Mouse (Mus musculus): ENCODE measurements around the gene Thnsl1. TPM values are rescaled to one million over a fixed set of nuclear protein-coding genes. Genes with fewer than 3 reads are reported as not detected.
A peak's percentile ranks its signal among the peaks of the same experiment; 100 is the strongest.

Gene Thnsl1
- polyA plus RNA-seq (2015; fragmentation: Nextera tagmentation; extraction: Ambion mirVana): 6.6 and 7.3 TPM in 2 replicates

GRCm38 (mm10) chr2:21204912-21205830 is at the start of gene Thnsl1, which contains the start of gene Enkur:
TSS of gene Thnsl1 (plus strand) at chr2:21205724.
TSS of gene Enkur (minus strand) at chr2:21205365.
- Histone ChIP-seq H3K4me3 (ENCODE audit: low read depth, low read length) (peak within 1 kb of the TSS; percentile 64), H3K4me2 (replicated peaks; ENCODE audit: low read depth) (peak within 1 kb of the TSS; percentile 68), H3K36me3 (ENCODE audit: control insufficient read depth, insufficient read depth, low read length) (no peaks in the 10 kb centered on the region), H3K4me1 (replicated peaks; ENCODE audit: control insufficient read depth, insufficient read depth) (0 out of 2 replicates have a peak, but pooled peaks cover 2% of the 10 kb centered on the region), H3K27ac (replicated peaks) (peak within 1 kb of the TSS; percentile 78), H3K9ac (ENCODE audit: low read length) (peak within 1 kb of the TSS; percentile 63), H3K9me3 (ENCODE audit: control insufficient read depth, low read length) (no peaks in the 10 kb centered on the region), H3K27me3 (ENCODE audit: control insufficient read depth, insufficient read depth, low read length) (no peaks in the 10 kb centered on the region)
- WGBS: under 1% methylated on average over 43 of the region's 43 CpGs
- ATAC-seq (ENCODE audit: low FRiP score, low TSS enrichment): peak; percentile 99
- peak; percentile 100 for DNase-seq (ENCODE audit: low spot score)
- TF ChIP-seq EP300 (optimal IDR thresholded peaks at IDR 0.05) (no peak), CTCF (IDR thresholded peaks at IDR 0.05; ENCODE audit: low read depth) (no peak)

DNA sequence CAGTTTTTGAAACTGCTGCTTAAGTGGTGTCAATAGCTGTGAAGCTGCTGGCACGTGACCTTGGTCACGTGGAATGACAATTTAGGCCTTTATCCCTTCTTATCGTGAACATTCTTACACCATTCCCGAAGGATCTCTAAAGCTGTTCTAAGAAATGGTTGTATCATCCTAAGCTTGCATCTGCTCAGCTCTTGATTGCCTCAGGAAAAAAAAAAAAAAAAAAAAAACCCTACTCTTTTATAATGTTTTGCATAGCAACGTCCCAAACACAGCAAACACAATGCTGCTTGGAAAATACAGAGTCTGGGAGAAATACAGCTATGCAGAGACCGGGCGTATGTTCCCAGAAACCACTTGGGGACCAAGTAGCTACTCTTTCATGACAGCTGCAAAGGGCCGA is 41.2 kb upstream of the Thnsl1 start:
- WGBS: 74% methylated on average over 8 of the region's 8 CpGs
- Histone ChIP-seq H3K27me3 (ENCODE audit: control insufficient read depth, insufficient read depth, low read length) (no peaks in the 10 kb centered on the region), H3K4me1 (replicated peaks; ENCODE audit: control insufficient read depth, insufficient read depth) (no peaks in the 10 kb centered on the region), H3K9ac (ENCODE audit: low read length) (no peak overlapping the region), H3K4me2 (replicated peaks; ENCODE audit: low read depth) (no peak overlapping the region), H3K27ac (replicated peaks) (no peak overlapping the region), H3K9me3 (ENCODE audit: control insufficient read depth, low read length) (no peaks in the 10 kb centered on the region), H3K4me3 (ENCODE audit: low read depth, low read length) (no peak overlapping the region), H3K36me3 (ENCODE audit: control insufficient read depth, insufficient read depth, low read length) (no peaks in the 10 kb centered on the region)
- TF ChIP-seq EP300 (optimal IDR thresholded peaks at IDR 0.05): no peak
- TF ChIP-seq CTCF (IDR thresholded peaks at IDR 0.05; ENCODE audit: low read depth): no peak
- no peak for DNase-seq (ENCODE audit: low spot score)
- no peak for ATAC-seq (ENCODE audit: low FRiP score, low TSS enrichment)

DNA sequence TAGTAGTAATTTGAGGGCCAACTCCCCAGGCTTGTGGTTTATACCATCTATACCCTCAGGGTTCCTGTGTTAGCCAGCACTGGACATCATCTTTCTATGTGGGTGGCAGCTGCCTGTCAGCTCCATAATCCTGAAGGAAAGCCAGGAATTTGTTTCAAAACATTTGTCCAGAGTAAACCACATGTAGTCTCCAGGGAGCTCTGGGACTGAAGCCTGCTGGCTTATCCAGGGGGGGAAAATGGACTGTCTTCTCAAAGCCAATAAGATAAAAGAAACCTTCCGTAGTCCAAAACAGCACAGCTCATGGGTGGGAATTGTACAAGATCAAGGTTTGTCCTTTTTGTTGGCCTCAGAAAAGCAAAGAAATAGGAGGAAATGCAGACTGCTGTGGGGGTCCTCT is 37.6 kb upstream of the Thnsl1 start:
- Histone ChIP-seq H3K4me1 (replicated peaks; ENCODE audit: control insufficient read depth, insufficient read depth) (no peaks in the 10 kb centered on the region), H3K9me3 (ENCODE audit: control insufficient read depth, low read length) (no peaks in the 10 kb centered on the region), H3K27me3 (ENCODE audit: control insufficient read depth, insufficient read depth, low read length) (no peaks in the 10 kb centered on the region), H3K36me3 (ENCODE audit: control insufficient read depth, insufficient read depth, low read length) (no peaks in the 10 kb centered on the region), H3K4me2 (replicated peaks; ENCODE audit: low read depth) (no peak overlapping the region), H3K9ac (ENCODE audit: low read length) (no peak overlapping the region), H3K4me3 (ENCODE audit: low read depth, low read length) (no peak overlapping the region), H3K27ac (replicated peaks) (no peak overlapping the region)
- no peak for ATAC-seq (ENCODE audit: low FRiP score, low TSS enrichment)
- TF ChIP-seq CTCF (IDR thresholded peaks at IDR 0.05; ENCODE audit: low read depth) (no peak), EP300 (optimal IDR thresholded peaks at IDR 0.05) (no peak)
- no peak for DNase-seq (ENCODE audit: low spot score)
- WGBS: 68% methylated on average over 1 of the region's 1 CpGs

DNA sequence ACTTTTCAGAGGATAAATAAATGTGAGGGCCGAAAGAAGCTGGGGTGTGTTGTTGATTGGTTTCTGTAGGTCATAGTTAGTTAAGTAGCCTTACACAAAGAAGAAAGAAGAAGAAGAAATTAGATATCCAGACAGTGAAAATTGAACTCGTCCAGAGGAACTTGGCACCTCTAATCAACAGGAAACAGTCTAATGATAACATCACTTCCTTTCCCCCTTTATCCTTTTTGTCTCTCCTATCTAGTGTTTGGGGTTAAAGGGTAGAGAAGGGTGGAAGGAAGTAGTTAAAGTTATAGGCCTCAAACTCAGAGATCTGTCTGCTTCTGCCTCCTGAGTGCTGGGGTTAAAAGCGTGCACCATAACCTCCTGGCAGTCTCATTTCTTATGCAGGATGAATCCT is 32.7 kb upstream of the Thnsl1 start:
- Histone ChIP-seq H3K4me1 (replicated peaks; ENCODE audit: control insufficient read depth, insufficient read depth) (no peaks in the 10 kb centered on the region), H3K36me3 (ENCODE audit: control insufficient read depth, insufficient read depth, low read length) (no peaks in the 10 kb centered on the region), H3K27me3 (ENCODE audit: control insufficient read depth, insufficient read depth, low read length) (no peaks in the 10 kb centered on the region), H3K4me2 (replicated peaks; ENCODE audit: low read depth) (no peak overlapping the region), H3K9ac (ENCODE audit: low read length) (no peak overlapping the region), H3K27ac (replicated peaks) (no peak overlapping the region), H3K9me3 (ENCODE audit: control insufficient read depth, low read length) (no peaks in the 10 kb centered on the region), H3K4me3 (ENCODE audit: low read depth, low read length) (no peak overlapping the region)
- ATAC-seq (ENCODE audit: low FRiP score, low TSS enrichment) (no peak), DNase-seq (ENCODE audit: low spot score) (no peak)
- 81% methylated on average over 3 of the region's 3 CpGs for WGBS
- TF ChIP-seq CTCF (IDR thresholded peaks at IDR 0.05; ENCODE audit: low read depth) (no peak), EP300 (optimal IDR thresholded peaks at IDR 0.05) (no peak)

- peak; percentile 61; the same call in 1 of the 2 replicates for ATAC-seq (ENCODE audit: low FRiP score, low TSS enrichment)
- H3K4me2 ChIP-seq (replicated peaks; ENCODE audit: low read depth): no peak overlapping the region
- H3K4me1 ChIP-seq (replicated peaks; ENCODE audit: control insufficient read depth, insufficient read depth): no peaks in the 10 kb centered on the region
- H3K27ac ChIP-seq (replicated peaks): no peak overlapping the region
- 67% methylated on average over 5 of the region's 5 CpGs for WGBS
- no peaks in the 10 kb centered on the region for H3K9me3 ChIP-seq (ENCODE audit: control insufficient read depth, low read length)
- no peak overlapping the region for H3K9ac ChIP-seq (ENCODE audit: low read length)
- H3K4me3 ChIP-seq (ENCODE audit: low read depth, low read length): no peak overlapping the region
- no peaks in the 10 kb centered on the region for H3K27me3 ChIP-seq (ENCODE audit: control insufficient read depth, insufficient read depth, low read length)
- no peak for TF ChIP-seq CTCF (IDR thresholded peaks at IDR 0.05; ENCODE audit: low read depth)
- TF ChIP-seq EP300 (optimal IDR thresholded peaks at IDR 0.05): no peak
- no peak for DNase-seq (ENCODE audit: low spot score)
- no peaks in the 10 kb centered on the region for H3K36me3 ChIP-seq (ENCODE audit: control insufficient read depth, insufficient read depth, low read length)
These were observed 26.4 kb upstream of the Thnsl1 start for GRCm38 (mm10) chr2:21179136-21179535.

GRCm38 (mm10) chr2:21182811-21183210 is 22.7 kb upstream of the Thnsl1 start:
- no peak overlapping the region for H3K4me3 ChIP-seq (ENCODE audit: low read depth, low read length)
- 50% methylated on average over 1 of the region's 1 CpGs for WGBS
- no peaks in the 10 kb centered on the region for H3K27me3 ChIP-seq (ENCODE audit: control insufficient read depth, insufficient read depth, low read length)
- H3K9me3 ChIP-seq (ENCODE audit: control insufficient read depth, low read length): no peaks in the 10 kb centered on the region
- H3K36me3 ChIP-seq (ENCODE audit: control insufficient read depth, insufficient read depth, low read length): no peaks in the 10 kb centered on the region
- no peak for TF ChIP-seq CTCF (IDR thresholded peaks at IDR 0.05; ENCODE audit: low read depth)
- no peak for TF ChIP-seq EP300 (optimal IDR thresholded peaks at IDR 0.05)
- H3K4me1 ChIP-seq (replicated peaks; ENCODE audit: control insufficient read depth, insufficient read depth): no peaks in the 10 kb centered on the region
- H3K27ac ChIP-seq (replicated peaks): no peak overlapping the region
- DNase-seq (ENCODE audit: low spot score) (no peak), ATAC-seq (ENCODE audit: low FRiP score, low TSS enrichment) (0 out of 2 replicates have a peak, but pooled peaks have one; percentile 53)
- no peak overlapping the region for H3K9ac ChIP-seq (ENCODE audit: low read length)
- no peak overlapping the region for H3K4me2 ChIP-seq (replicated peaks; ENCODE audit: low read depth)

Data from stomach, postnatal 0 days (tissue).